Mouse (Mus musculus) spleen, postnatal 0 days (tissue): ENCODE measurements around the gene Khdc1c. TPM values are rescaled to one million over a fixed set of nuclear protein-coding genes. Genes with fewer than 3 reads are reported as not detected.

Experiments used
- polyA plus RNA-seq: library from polyadenylated mRNA; unstranded; fragments of >200 nt; fragmentation: Nextera tagmentation; extraction: Ambion mirVana; gene quantifications from 2 replicates; pipeline ENCODE4 v1.2.1, GENCODE M21; 2015

Khdc1c gene
- 0.06 and 0.11 TPM in 2 replicates for polyA plus RNA-seq

GRCm38 (mm10) chr1:21368031-21368430 is at the start of gene Khdc1c:
Gene Khdc1c (plus strand): TSS chr1:21368331.

DNA sequence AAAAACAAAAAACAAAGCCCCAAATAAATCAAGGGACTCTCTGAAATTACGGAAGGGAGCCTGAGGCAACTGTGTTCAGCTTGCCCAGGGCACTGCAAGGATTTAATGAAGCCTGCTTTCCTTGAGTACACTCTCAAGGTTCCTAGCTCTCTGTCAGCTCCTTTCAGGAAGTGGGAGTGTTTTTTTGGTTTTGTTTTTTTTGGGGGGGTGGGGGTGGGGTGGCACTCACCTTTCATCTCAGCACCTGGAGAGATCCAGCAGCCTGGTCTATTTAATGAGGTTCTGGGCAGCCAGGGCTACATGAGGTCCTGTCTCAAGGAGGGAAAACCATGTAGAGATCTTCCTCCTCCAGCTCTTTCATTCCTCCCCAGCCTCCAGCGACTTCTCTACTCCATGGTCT is 18.8 kb upstream of the Khdc1c start, which contains the start of gene Khdc1a:
Khdc1a (plus strand) TSS at position 301 of the 400 bp plus-strand sequence.

GRCm38 (mm10) chr1:21383256-21383655 is 15.1 kb downstream of the Khdc1c start, which contains the start of gene Khdc1b:
Gene Khdc1b (plus strand): TSS chr1:21383556.

Other genes with a start within 250 kb of the Khdc1c start
- 3.2 and 3.3 TPM in 2 replicates for gene Tmem14a, start 149.8 kb upstream of the Khdc1c start, polyA plus RNA-seq
- 1.0 and 1.1 TPM in 2 replicates for gene Gsta3, start 127.7 kb upstream of the Khdc1c start, polyA plus RNA-seq
- not detected in 2 replicates for gene Khdc1a, start 18.7 kb upstream of the Khdc1c start, polyA plus RNA-seq
- not detected in 2 replicates for gene Khdc1b, start 15.2 kb downstream of the Khdc1c start, polyA plus RNA-seq